ENCODE assay signal across 8 mouse cellular contexts in genomic region chr14:103649896-103650334, GRCm38 (mm10). TPM values are rescaled to one million over a fixed set of nuclear protein-coding genes. Genes with fewer than 3 reads are reported as not detected.
DNase-seq lines count a peak whose midpoint lies in the region; ATAC-seq and TF ChIP-seq lines count a peak whose summit lies in the region.

Gene Slain1 (plus strand): TSS chr14:103650228.

- peak; percentile 92 for DNase-seq in CH12.LX (ENCODE audit: extremely low read depth)
- DNase-seq in c-Kit-positive CD71-negative TER-119-negative erythroid progenitor cells, embryonic 14.5 days (ENCODE audit: low read depth) = peak; percentile 68
- peak; percentile 96 for DNase-seq in hindbrain, embryonic 10.5 days (ENCODE audit: low spot score)
- peak; percentile 65 for DNase-seq in layer of hippocampus, adult 9-10 months (ENCODE audit: low spot score)
- DNase-seq in lung, embryonic 14.5 days = peak; percentile 83
- DNase-seq in testis, postnatal 14 days (ENCODE audit: low spot score) = peak; percentile 89

- no peaks in the 10 kb centered on the region for H3K36me3 ChIP-seq in CH12.LX (replicated peaks in 1 of 2; ENCODE audit: control insufficient read depth in 1 of 2, insufficient read depth in 1 of 2, low read length in 1 of 2)
- no peaks in the 10 kb centered on the region for H3K36me3 ChIP-seq in forebrain, embryonic 13.5 days (ENCODE audit: poor library complexity, severe bottlenecking)
- H3K36me3 ChIP-seq in hindbrain, embryonic 10.5 days = no peaks in the 10 kb centered on the region
- no peaks in the 10 kb centered on the region for H3K36me3 ChIP-seq in lung, embryonic 14.5 days (ENCODE audit: insufficient read depth)

- in situ Hi-C loops in CH12.LX (cut with MboI; ENCODE audit: low pct_ligation_motif_present, low pct_unique_long_range_greater_than_20kb, low sequenced_read_pairs) = no loop called here

- H3K27me3 ChIP-seq in CH12.LX (replicated peaks) = peaks cover 1% of the 10 kb centered on the region
- no peaks in the 10 kb centered on the region for H3K27me3 ChIP-seq in forebrain, embryonic 13.5 days
- H3K27me3 ChIP-seq in hindbrain, embryonic 10.5 days (ENCODE audit: insufficient read depth, poor library complexity, severe bottlenecking) = no peaks in the 10 kb centered on the region
- H3K27me3 ChIP-seq in lung, embryonic 14.5 days (ENCODE audit: insufficient read depth, low read length) = peaks cover 36% of the 10 kb centered on the region

- H3K9ac ChIP-seq in CH12.LX (ENCODE audit: insufficient read depth, low read depth) = peak within 1 kb of the TSS; percentile 18
- peak within 1 kb of the TSS; percentile 99 for H3K9ac ChIP-seq in forebrain, embryonic 13.5 days
- peak within 1 kb of the TSS; percentile 54 for H3K9ac ChIP-seq in lung, embryonic 14.5 days

- TF ChIP-seq RAD21 in CH12.LX (IDR thresholded peaks at IDR 0.05; ENCODE audit: low read depth, low read length) = no peak

- peak; percentile 95 for TF ChIP-seq POLR2A in CH12.LX (IDR thresholded peaks at IDR 0.05; ENCODE audit: low read depth, low read length)
- peak; percentile 95 for TF ChIP-seq POLR2A in olfactory bulb, adult 2 months (IDR thresholded peaks at IDR 0.05; ENCODE audit: insufficient read depth, low read depth, low read length)

- no peak for TF ChIP-seq EP300 in CH12.LX (IDR thresholded peaks at IDR 0.05; ENCODE audit: low read length)

- peak within 1 kb of the TSS; percentile 62 for H3K27ac ChIP-seq in CH12.LX (ENCODE audit: insufficient read depth, low read depth)
- peak within 1 kb of the TSS; percentile 99 for H3K27ac ChIP-seq in forebrain, embryonic 13.5 days
- peak within 1 kb of the TSS; percentile 98 for H3K27ac ChIP-seq in hindbrain, embryonic 10.5 days
- peak within 1 kb of the TSS; percentile 58; the same call in 1 of the 2 replicates for H3K27ac ChIP-seq in lung, embryonic 14.5 days (ENCODE audit: low read depth)
- H3K27ac ChIP-seq in olfactory bulb, adult 2 months (ENCODE audit: insufficient read depth, low read depth, low read length) = peak within 1 kb of the TSS; percentile 84

- ATAC-seq in forebrain, embryonic 13.5 days = peak; percentile 98
- ATAC-seq in lung, embryonic 14.5 days (ENCODE audit: insufficient read depth) = peak; percentile 97

- peak within 1 kb of the TSS; percentile 58 to 88 (median 75) for H3K4me3 ChIP-seq in CH12.LX (replicated peaks in 1 of 3; ENCODE audit: low read depth in 2 of 3, low read length in 2 of 3, poor library complexity in 1 of 3)
- peak within 1 kb of the TSS; percentile 99 for H3K4me3 ChIP-seq in forebrain, embryonic 13.5 days
- peak within 1 kb of the TSS; percentile 97 for H3K4me3 ChIP-seq in hindbrain, embryonic 10.5 days
- peak within 1 kb of the TSS; percentile 62 for H3K4me3 ChIP-seq in lung, embryonic 14.5 days (ENCODE audit: low read depth, low read length)
- peak within 1 kb of the TSS; percentile 97 for H3K4me3 ChIP-seq in olfactory bulb, adult 2 months (ENCODE audit: insufficient read depth, low read depth, low read length)

- peaks cover 27% of the 10 kb centered on the region for H3K79me2 ChIP-seq in CH12.LX (replicated peaks; ENCODE audit: control insufficient read depth, extremely low read depth, insufficient read depth, poor library complexity, severe bottlenecking)

- no peak for TF ChIP-seq CTCF in CH12.LX (conservative IDR thresholded peaks at IDR 0.05 in 1 of 2, IDR thresholded peaks at IDR 0.05 in 1 of 2; ENCODE audit: low read depth in 2 of 2, low read length in 2 of 2)
- no peak for TF ChIP-seq CTCF in lung, embryonic 14.5 days (IDR thresholded peaks at IDR 0.05; ENCODE audit: low read depth)
- no peak for TF ChIP-seq CTCF in olfactory bulb, adult 2 months (IDR thresholded peaks at IDR 0.05; ENCODE audit: insufficient read depth, low read depth, low read length)

- dilution Hi-C loops in CH12.LX (cut with MboI; ENCODE audit: extremely low pct_ligation_motif_present, extremely low pct_unique_long_range_greater_than_20kb, low sequenced_read_pairs) = no loop called here

- peaks cover 3 to 34% of the 10 kb centered on the region in 2 experiments; a peak in 3 of 4 replicates for H3K4me1 ChIP-seq in CH12.LX (ENCODE audit: control insufficient read depth in 1 of 2, insufficient read depth in 2 of 2)
- peaks cover 61% of the 10 kb centered on the region for H3K4me1 ChIP-seq in forebrain, embryonic 13.5 days
- H3K4me1 ChIP-seq in hindbrain, embryonic 10.5 days (replicated peaks) = peaks cover 66% of the 10 kb centered on the region
- H3K4me1 ChIP-seq in lung, embryonic 14.5 days (ENCODE audit: insufficient read depth) = no peaks in the 10 kb centered on the region; the same call in 1 of the 2 replicates
- 0 out of 2 replicates have a peak, but pooled peaks cover 3% of the 10 kb centered on the region for H3K4me1 ChIP-seq in olfactory bulb, adult 2 months (ENCODE audit: control insufficient read depth, insufficient read depth, low read length)

- H3K4me2 ChIP-seq in CH12.LX (ENCODE audit: insufficient read depth, low read depth, poor library complexity, severe bottlenecking) = peak within 1 kb of the TSS; percentile 92
- H3K4me2 ChIP-seq in forebrain, embryonic 13.5 days = peak within 1 kb of the TSS; percentile 77
- peak within 1 kb of the TSS; percentile 97 for H3K4me2 ChIP-seq in lung, embryonic 14.5 days

- H3K9me3 ChIP-seq in CH12.LX (replicated peaks; ENCODE audit: low read length) = no peaks in the 10 kb centered on the region
- H3K9me3 ChIP-seq in forebrain, embryonic 13.5 days (replicated peaks) = no peaks in the 10 kb centered on the region
- no peaks in the 10 kb centered on the region for H3K9me3 ChIP-seq in hindbrain, embryonic 10.5 days
- no peaks in the 10 kb centered on the region for H3K9me3 ChIP-seq in lung, embryonic 14.5 days (ENCODE audit: low read depth, low read length)

- 0% methylated on average over 31 of the region's 32 CpGs for WGBS in forebrain, embryonic 13.5 days
- under 1% methylated on average over 32 of the region's 32 CpGs for WGBS in hindbrain, embryonic 10.5 days
- 1% methylated on average over 32 of the region's 32 CpGs for WGBS in lung, embryonic 14.5 days
- under 1% methylated on average over 32 of the region's 32 CpGs for WGBS in olfactory bulb, adult 2 months

TF ChIP-seq in CH12.LX, 34 proteins besides CTCF, POLR2A, EP300 and RAD21 (continues in another document):
- TF ChIP-seq SMC3 (IDR thresholded peaks at IDR 0.05; ENCODE audit: low read depth, low read length) = no peak
- no peak for TF ChIP-seq ETS1 (conservative IDR thresholded peaks at IDR 0.05; ENCODE audit: low read depth, low read length)
- TF ChIP-seq ZKSCAN1 (IDR thresholded peaks at IDR 0.05; ENCODE audit: borderline replicate concordance, low read depth, low read length) = no peak
- TF ChIP-seq POLR2AphosphoS2 (IDR thresholded peaks at IDR 0.05; ENCODE audit: low read depth, low read length) = no peak
- no peak for TF ChIP-seq JUND (conservative IDR thresholded peaks at IDR 0.05; ENCODE audit: low read depth, low read length)
- peak; percentile 5; the same call in 1 of the 2 replicates for TF ChIP-seq MXI1 (IDR thresholded peaks at IDR 0.05; ENCODE audit: low read depth, low read length)
- TF ChIP-seq ZC3H11A (IDR thresholded peaks at IDR 0.05; ENCODE audit: low read depth, low read length) = no peak
- TF ChIP-seq SIN3A (IDR thresholded peaks at IDR 0.05; ENCODE audit: low read length) = peak; percentile 60; the same call in 1 of the 2 replicates
- no peak for TF ChIP-seq KAT2A (IDR thresholded peaks at IDR 0.05; ENCODE audit: insufficient replicate concordance, low read length)
- no peak for TF ChIP-seq MAFK (IDR thresholded peaks at IDR 0.05; ENCODE audit: insufficient replicate concordance, low read length)
- no peak for TF ChIP-seq JUN (IDR thresholded peaks at IDR 0.05; ENCODE audit: insufficient read depth, low read depth, low read length)
- no peak for TF ChIP-seq BHLHE40 (IDR thresholded peaks at IDR 0.05; ENCODE audit: low read depth, low read length)
- peak; percentile 99 for TF ChIP-seq UBTF (IDR thresholded peaks at IDR 0.05; ENCODE audit: low read depth, low read length)
- peak; percentile 77 for TF ChIP-seq ELF1 (IDR thresholded peaks at IDR 0.05; ENCODE audit: low read depth, low read length)
- TF ChIP-seq NELFE (IDR thresholded peaks at IDR 0.05; ENCODE audit: low read depth, low read length) = peak; percentile 77
- TF ChIP-seq PAX5 (IDR thresholded peaks at IDR 0.05; ENCODE audit: low read length) = no peak
- no peak for TF ChIP-seq ZNF384 (IDR thresholded peaks at IDR 0.05; ENCODE audit: low read depth, low read length)
- no peak for TF ChIP-seq E2F4 (IDR thresholded peaks at IDR 0.05; ENCODE audit: insufficient replicate concordance, low read depth, low read length)
- TF ChIP-seq USF2 (conservative IDR thresholded peaks at IDR 0.05; ENCODE audit: low read depth, low read length) = no peak
- TF ChIP-seq MYC (IDR thresholded peaks at IDR 0.05; ENCODE audit: low read depth, low read length) = no peak
- no peak for TF ChIP-seq GABPA (IDR thresholded peaks at IDR 0.05; ENCODE audit: insufficient replicate concordance, low read depth, low read length)
- TF ChIP-seq MEF2A (IDR thresholded peaks at IDR 0.05; ENCODE audit: borderline replicate concordance, low read depth, low read length) = peak; percentile 64; the same call in 1 of the 2 replicates
- TF ChIP-seq NRF1 (IDR thresholded peaks at IDR 0.05; ENCODE audit: low read depth, low read length) = no peak; the same call in 1 of the 2 replicates
- TF ChIP-seq USF1 (IDR thresholded peaks at IDR 0.05; ENCODE audit: low read depth, low read length) = no peak
- peak; percentile 85 for TF ChIP-seq TCF12 (IDR thresholded peaks at IDR 0.05; ENCODE audit: low read depth, low read length)
- TF ChIP-seq TBP (conservative IDR thresholded peaks at IDR 0.05; ENCODE audit: low read depth, low read length) = 0 out of 2 replicates have a peak, but pooled peaks have one; percentile 52
- peak; percentile 57 for TF ChIP-seq MAX (IDR thresholded peaks at IDR 0.05; ENCODE audit: low read length)
- TF ChIP-seq CHD2 (IDR thresholded peaks at IDR 0.05; ENCODE audit: low read length) = no peak
- TF ChIP-seq RCOR1 (conservative IDR thresholded peaks at IDR 0.05; ENCODE audit: low read depth, low read length) = peak; percentile 19; the same call in 1 of the 2 replicates

RNA-seq across cellular contexts. Expression of gene Slain1, which starts in this region (rescaled TPM):
- total RNA-seq in CH12.LX (2012; rRNA removed) (13.1 and 15.0 TPM in 2 replicates), CH12.LX (2014; rRNA removed) (14.8 and 15.9 TPM in 2 replicates)
- 8.2 and 13.6 TPM in 2 replicates for polyA plus RNA-seq in CH12.LX (2012; ENCODE audit: insufficient read length, low read depth)
- 11.4 and 14.0 TPM in 2 replicates for polyA plus RNA-seq in forebrain, embryonic 13.5 days (2015; fragmentation: Nextera tagmentation; extraction: Ambion mirVana)
- 8.2 and 13.3 TPM in 2 replicates for polyA plus RNA-seq in hindbrain, embryonic 10.5 days (2016; fragmentation: Nextera tagmentation; extraction: Ambion mirVana)
- 2.4 and 3.0 TPM in 2 replicates for polyA plus RNA-seq in lung, embryonic 14.5 days (2014; fragmentation: Nextera tagmentation; extraction: Ambion mirVana)
- not detected in 2 replicates for polyA plus RNA-seq in olfactory bulb, adult 2 months (2012; ENCODE audit: insufficient read depth, insufficient read length, low replicate concordance, missing spikeins)

Comparison
In these comparisons a context has a peak if more than half of its experiments do, and no peak if none do; other contexts are left out.
1. Peak in every context shown above with its lines: DNase-seq, ATAC-seq, H3K4me3 ChIP-seq and H3K27ac ChIP-seq.
2. H3K9ac ChIP-seq: peak in every context shown above with its lines; median percentile 99 in forebrain, embryonic 13.5 days; 54 in lung, embryonic 14.5 days; 18 in CH12.LX.